Mouse (Mus musculus) MEL (cell line): ENCODE results near the gene Efs. TPM values are rescaled to one million over a fixed set of nuclear protein-coding genes. Genes with fewer than 3 reads are reported as not detected.

ENCODE experiments used
- DNase-seq: peaks from one replicate; pipeline ENCODE4 v3.0.0; 2011; ENCODE audit warnings: low read depth, low spot score
- H3K27ac ChIP-seq: 2 replicates; pipeline ENCODE4 v1.5.1; 2012; ENCODE audit warnings: low read depth, mild to moderate bottlenecking, control low read depth, low read length, moderate library complexity; ENCODE audit not compliant: control insufficient read depth
- H3K27me3 ChIP-seq, 2 experiments: fragments of 150-350 bp in 1 of 2; sonication (generic) in 1 of 2; 2 replicates each; pipeline ENCODE4 v1.6.1; 2012; ENCODE audit warnings: low read length in 2 of 2, mild to moderate bottlenecking in 2 of 2, improper control_type of control experiment in 1 of 2, moderate library complexity in 1 of 2; ENCODE audit not compliant: insufficient read depth in 2 of 2, control insufficient read depth in 1 of 2
- H3K36me3 ChIP-seq, 2 experiments: 2 replicates each; pipeline ENCODE4 v1.6.1; 2012 to 2014; ENCODE audit warnings: low read length in 2 of 2, improper control_type of control experiment in 1 of 2, inconsistent platforms in 1 of 2, mild to moderate bottlenecking in 1 of 2; ENCODE audit not compliant: insufficient read depth in 2 of 2, control insufficient read depth in 1 of 2
- H3K4me1 ChIP-seq, 2 experiments: fragments of 150-350 bp in 1 of 2; sonication (generic) in 1 of 2; 2 replicates each; pipeline ENCODE4 v1.6.1; 2012; ENCODE audit warnings: low read length in 2 of 2, improper control_type of control experiment in 1 of 2, mild to moderate bottlenecking in 1 of 2; ENCODE audit not compliant: insufficient read depth in 2 of 2, control insufficient read depth in 1 of 2
- H3K4me3 ChIP-seq, 2 experiments: fragments of 150-350 bp in 1 of 2; sonication (generic) in 1 of 2; 2 replicates each; pipeline ENCODE4 v1.5.1; 2012; ENCODE audit warnings: low read depth in 2 of 2, low read length in 2 of 2, mild to moderate bottlenecking in 2 of 2, moderate library complexity in 2 of 2, control low read depth in 1 of 2, improper control_type of control experiment in 1 of 2; ENCODE audit not compliant: control insufficient read depth in 1 of 2, insufficient read depth in 1 of 2
- H3K79me2 ChIP-seq: 2 replicates; pipeline ENCODE4 v1.6.1; 2012; ENCODE audit warnings: mild to moderate bottlenecking, low read length, moderate library complexity; ENCODE audit not compliant: control insufficient read depth, poor library complexity, insufficient read depth
- H3K9ac ChIP-seq: 2 replicates; pipeline ENCODE4 v1.6.1; 2012; ENCODE audit warnings: low read depth, mild to moderate bottlenecking, control low read depth, low read length, moderate library complexity; ENCODE audit not compliant: control insufficient read depth, poor library complexity, severe bottlenecking
- H3K9me3 ChIP-seq: fragments of 150-350 bp; sonication (generic); replicated peaks from 2 replicates; pipeline ENCODE4 v1.6.1; 2012; ENCODE audit warnings: mild to moderate bottlenecking, low read length, improper control_type of control experiment, moderate library complexity; ENCODE audit not compliant: insufficient read depth
- EP300 ChIP-seq, 2 experiments: IDR thresholded peaks; 2 replicates each; pipeline ENCODE4 v1.6.1; 2011; ENCODE audit warnings: improper control_type of control experiment in 2 of 2, low read length in 2 of 2, low read depth in 1 of 2, mild to moderate bottlenecking in 1 of 2
- GABPA ChIP-seq: IDR thresholded peaks from 2 replicates; pipeline ENCODE4 v1.6.1; 2012; ENCODE audit warnings: low read depth, mild to moderate bottlenecking, inconsistent platforms, low read length, improper control_type of control experiment, moderate library complexity
- JUND ChIP-seq: IDR thresholded peaks from 2 replicates; pipeline ENCODE4 v1.6.1; 2011; ENCODE audit warnings: low read depth, mild to moderate bottlenecking, improper control_type of control experiment, low read length
- KAT2A ChIP-seq: conservative IDR thresholded peaks from 2 replicates; pipeline ENCODE4 v1.6.1; 2012; ENCODE audit warnings: low read depth, low read length, improper control_type of control experiment, inconsistent platforms
- MAX ChIP-seq: IDR thresholded peaks from 2 replicates; pipeline ENCODE4 v1.6.1; 2011; ENCODE audit warnings: low read length, improper control_type of control experiment
- MYB ChIP-seq: IDR thresholded peaks from 2 replicates; pipeline ENCODE4 v1.6.1; 2011; ENCODE audit warnings: mild to moderate bottlenecking, low read depth, low read length, improper control_type of control experiment
- MYC ChIP-seq: IDR thresholded peaks from 2 replicates; pipeline ENCODE4 v1.6.1; 2011; ENCODE audit warnings: low read depth, mild to moderate bottlenecking, low read length, improper control_type of control experiment, moderate library complexity
- NELFE ChIP-seq: IDR thresholded peaks from 2 replicates; pipeline ENCODE4 v1.6.1; 2011; ENCODE audit warnings: low read depth, low read length, improper control_type of control experiment
- POLR2A ChIP-seq, 2 experiments: IDR thresholded peaks; 2 replicates each; pipeline ENCODE4 v1.6.1; 2011 to 2012; ENCODE audit warnings: low read length in 2 of 2, mild to moderate bottlenecking in 2 of 2, control low read depth in 1 of 2, improper control_type of control experiment in 1 of 2, low read depth in 1 of 2, moderate library complexity in 1 of 2; ENCODE audit not compliant: control insufficient read depth in 1 of 2, insufficient read depth in 1 of 2, poor library complexity in 1 of 2
- POLR2AphosphoS5 ChIP-seq: IDR thresholded peaks from 2 replicates; pipeline ENCODE4 v1.6.1; 2012; ENCODE audit warnings: low read depth, borderline replicate concordance, mild to moderate bottlenecking, inconsistent platforms, low read length, moderate library complexity, mixed read lengths
- SMC3 ChIP-seq: IDR thresholded peaks from 2 replicates; pipeline ENCODE4 v1.6.1; 2011; ENCODE audit warnings: low read depth, low read length, improper control_type of control experiment
- TAL1 ChIP-seq: IDR thresholded peaks from 2 replicates; pipeline ENCODE4 v1.6.1; 2012; ENCODE audit warnings: mild to moderate bottlenecking, inconsistent platforms, low read length, moderate library complexity, mixed read lengths
- USF2 ChIP-seq, 2 experiments: IDR thresholded peaks; 2 replicates each; pipeline ENCODE4 v1.6.1; 2011 to 2012; ENCODE audit warnings: improper control_type of control experiment in 2 of 2, low read length in 2 of 2, borderline replicate concordance in 1 of 2, inconsistent platforms in 1 of 2, low read depth in 1 of 2, mild to moderate bottlenecking in 1 of 2; ENCODE audit not compliant: insufficient read depth in 1 of 2
- ZMIZ1 ChIP-seq: IDR thresholded peaks from 2 replicates; pipeline ENCODE4 v1.6.1; 2012; ENCODE audit warnings: low read depth, mild to moderate bottlenecking, inconsistent platforms, low read length, improper control_type of control experiment, moderate library complexity
- polyA plus RNA-seq, 2 experiments: library from polyadenylated mRNA; stranded (reverse) in 1 of 2; unstranded in 1 of 2; fragments of >175 nt in 1 of 2; fragments of >200 nt in 1 of 2; gene quantifications; 2 replicates each; pipeline versions ENCODE4 v1.2.1 to v1.2.4; 2012; ENCODE audit warnings: low replicate concordance in 2 of 2, low read depth in 1 of 2; ENCODE audit not compliant: insufficient read length in 2 of 2, insufficient read depth in 1 of 2, missing spikeins in 1 of 2
- total RNA-seq: library from RNA; depleted of rRNA; stranded (reverse); fragments of 300-350 nt; gene quantifications from 2 replicates; pipeline ENCODE4 v1.2.3, GENCODE M21; 2012

The Efs gene
- total and polyA plus RNA-seq, 3 experiments = not detected

GRCm38 (mm10) chr14:54938431-54939219 lies 12.7 kb upstream of the Efs start:
- Histone ChIP-seq H3K79me2 (no peaks in the 10 kb centered on the region), H3K9me3 (no peaks in the 10 kb centered on the region), H3K36me3 (peaks cover 0 to 5% of the 10 kb centered on the region in 2 experiments; a peak in 1 of 4 replicates), H3K4me3 (no peak overlapping the region), H3K27me3 (peaks cover 0 to 1% of the 10 kb centered on the region in 2 experiments; a peak in 1 of 4 replicates), H3K9ac (no peak overlapping the region), H3K27ac (no peak overlapping the region), H3K4me1 (peaks cover 0 to 8% of the 10 kb centered on the region in 2 experiments; a peak in 1 of 4 replicates)
- no peak for DNase-seq
- TF ChIP-seq TAL1 = no peak
- TF ChIP-seq KAT2A = no peak
- TF ChIP-seq POLR2AphosphoS5 = no peak
- no peak for TF ChIP-seq MAX
- TF ChIP-seq JUND = no peak
- TF ChIP-seq USF2 (IDR thresholded peaks at IDR 0.05; ENCODE audit: borderline replicate concordance in 1 of 2, insufficient read depth in 1 of 2, low read depth in 1 of 2, low read length in 2 of 2) = no peak
- TF ChIP-seq MYB = no peak
- no peak for TF ChIP-seq ZMIZ1

- TF ChIP-seq SMC3 (no peak), GABPA (no peak), MYC (no peak), NELFE (no peak), POLR2A (IDR thresholded peaks at IDR 0.05; ENCODE audit: control insufficient read depth in 1 of 2, insufficient read depth in 1 of 2, low read depth in 1 of 2, low read length in 2 of 2, poor library complexity in 1 of 2) (no peak), EP300 (IDR thresholded peaks at IDR 0.05; ENCODE audit: low read depth in 1 of 2, low read length in 2 of 2) (no peak)
- DNase-seq = peak; percentile 36
- Histone ChIP-seq H3K4me3 (no peak overlapping the region), H3K36me3 (peaks cover 0 to 5% of the 10 kb centered on the region in 2 experiments; a peak in 1 of 4 replicates), H3K27ac (no peak overlapping the region), H3K9me3 (no peaks in the 10 kb centered on the region), H3K79me2 (no peaks in the 10 kb centered on the region), H3K9ac (no peak overlapping the region), H3K27me3 (peaks cover 0 to 1% of the 10 kb centered on the region in 2 experiments; a peak in 2 of 4 replicates), H3K4me1 (peaks cover 0 to 8% of the 10 kb centered on the region in 2 experiments; a peak in 1 of 4 replicates)
Observed at GRCm38 (mm10) chr14:54937361-54938182, 11.6 kb upstream of the Efs start.
